Mouse (Mus musculus): ENCODE data around the gene 1700001J03Rik. TPM values are rescaled to one million over a fixed set of nuclear protein-coding genes. Genes with fewer than 3 reads are reported as not detected.
A peak's percentile ranks its signal among the peaks of the same experiment; 100 is the strongest.
"Not testable (repeated sequence)": the region's sequence is repeated elsewhere in the genome, so short reads cannot be mapped to it uniquely, and the experiment has no call there.

The 1700001J03Rik gene
- polyA plus RNA-seq (2014; fragmentation: Nextera tagmentation; extraction: Ambion mirVana) = not detected in 2 replicates

DNA sequence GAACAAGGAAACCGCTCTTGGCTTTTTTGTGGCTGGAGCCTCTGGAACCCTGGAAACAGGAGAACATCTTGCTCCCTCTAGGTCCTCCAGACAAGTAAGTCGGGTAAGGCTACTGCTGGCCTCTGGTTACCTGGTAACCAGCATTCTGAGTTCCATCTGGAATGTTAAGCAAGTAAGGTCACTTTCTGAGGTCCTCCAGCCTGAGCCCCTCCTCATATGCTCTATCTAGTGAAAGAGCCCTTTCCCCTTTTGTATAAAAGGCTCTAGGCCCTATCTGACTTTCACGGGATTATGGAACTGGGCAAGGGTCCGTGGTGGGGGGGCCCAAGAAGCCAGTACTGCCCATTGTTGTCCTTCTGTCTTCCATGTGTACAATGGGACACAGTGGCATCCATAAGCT, at the start of gene 1700001J03Rik:
Gene 1700001J03Rik, minus strand, starts transcription at position 101 of the 400 bp plus-strand sequence.
- H3K36me3 ChIP-seq (ENCODE audit: control insufficient read depth, insufficient read depth, low read length) = not testable (repeated sequence)

GRCm38 (mm10) chr5:146234336-146234735, 49.2 kb upstream of the 1700001J03Rik start:
- H3K9me3 ChIP-seq (ENCODE audit: control insufficient read depth, low read length) = no peaks in the 10 kb centered on the region
- H3K4me3 ChIP-seq (ENCODE audit: low read depth, low read length) = no peak overlapping the region
- no peak overlapping the region for H3K9ac ChIP-seq (ENCODE audit: low read depth, low read length)
- peak; percentile 48 for ATAC-seq (replicated peaks; ENCODE audit: low FRiP score)
- peak overlapping the region; percentile 39; the same call in 1 of the 2 replicates for H3K27ac ChIP-seq (ENCODE audit: low read depth, low read length)
- peaks cover 29% of the 10 kb centered on the region for H3K4me1 ChIP-seq (replicated peaks; ENCODE audit: control insufficient read depth, insufficient read depth, low read length)
- no peaks in the 10 kb centered on the region; the same call in 1 of the 2 replicates for H3K36me3 ChIP-seq (ENCODE audit: control insufficient read depth, insufficient read depth, low read length)
- no peaks in the 10 kb centered on the region for H3K27me3 ChIP-seq (replicated peaks; ENCODE audit: control insufficient read depth, insufficient read depth, low read length)
- WGBS = 67% methylated on average over 1 of the region's 1 CpGs
- no peak for DNase-seq (ENCODE audit: low spot score)
- H3K4me2 ChIP-seq = peak overlapping the region; percentile 57

More for the DNA sequence above, at the start of gene 1700001J03Rik:
- not testable (repeated sequence) for H3K27me3 ChIP-seq (replicated peaks; ENCODE audit: control insufficient read depth, insufficient read depth, low read length); H3K4me1 ChIP-seq (replicated peaks; ENCODE audit: control insufficient read depth, insufficient read depth, low read length); H3K27ac ChIP-seq (ENCODE audit: low read depth, low read length); H3K9me3 ChIP-seq (ENCODE audit: control insufficient read depth, low read length); ATAC-seq (replicated peaks; ENCODE audit: low FRiP score); H3K4me3 ChIP-seq (ENCODE audit: low read depth, low read length); DNase-seq (ENCODE audit: low spot score); H3K4me2 ChIP-seq; H3K9ac ChIP-seq (ENCODE audit: low read depth, low read length)
- WGBS = 74% methylated on average over 4 of the region's 4 CpGs

- Histone ChIP-seq H3K27me3 (replicated peaks; ENCODE audit: control insufficient read depth, insufficient read depth, low read length) (no peaks in the 10 kb centered on the region), H3K9ac (ENCODE audit: low read depth, low read length) (peak overlapping the region; percentile 41; the same call in 1 of the 2 replicates), H3K4me2 (peak overlapping the region; percentile 77), H3K9me3 (ENCODE audit: control insufficient read depth, low read length) (no peaks in the 10 kb centered on the region), H3K36me3 (ENCODE audit: control insufficient read depth, insufficient read depth, low read length) (no peaks in the 10 kb centered on the region; the same call in 1 of the 2 replicates), H3K4me1 (replicated peaks; ENCODE audit: control insufficient read depth, insufficient read depth, low read length) (peaks cover 29% of the 10 kb centered on the region), H3K4me3 (ENCODE audit: low read depth, low read length) (peak overlapping the region; percentile 81), H3K27ac (ENCODE audit: low read depth, low read length) (no peak overlapping the region)
- ATAC-seq (replicated peaks; ENCODE audit: low FRiP score) (no peak), DNase-seq (ENCODE audit: low spot score) (no peak)
- WGBS = 68% methylated on average over 11 of the region's 11 CpGs
Observed at GRCm38 (mm10) chr5:146232816-146233215, 47.7 kb upstream of the 1700001J03Rik start.

DNA sequence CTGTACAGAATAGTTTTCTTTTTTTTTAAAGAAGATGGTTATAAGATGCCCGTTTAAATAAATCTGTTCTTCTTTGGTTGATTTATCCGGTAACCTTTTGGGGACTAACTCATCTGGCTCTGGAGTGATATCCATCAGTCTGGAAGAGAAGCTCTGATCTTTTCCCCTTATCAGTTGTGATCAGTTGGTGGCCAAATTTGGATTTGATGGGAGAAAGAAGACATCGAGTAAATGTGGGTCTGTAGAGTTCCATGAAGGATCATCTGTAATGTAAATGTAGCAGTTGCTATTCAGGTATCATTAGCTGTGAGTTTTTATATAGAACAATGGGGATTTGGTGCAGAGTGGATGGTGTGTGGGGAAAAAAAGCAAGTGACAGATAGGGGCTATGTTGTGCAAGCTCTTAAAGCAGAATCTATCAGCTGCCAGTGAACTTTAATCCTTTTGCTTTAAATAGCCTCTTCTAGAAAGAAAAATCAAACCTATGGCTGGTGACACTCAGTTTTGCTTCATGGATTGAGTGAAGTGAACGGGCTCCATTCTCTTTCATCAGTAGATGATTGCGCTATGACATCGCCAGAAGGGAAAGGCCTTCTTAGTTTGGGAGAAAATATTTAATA, 47.1 kb upstream of the 1700001J03Rik start:
- H3K27me3 ChIP-seq (replicated peaks; ENCODE audit: control insufficient read depth, insufficient read depth, low read length) = no peaks in the 10 kb centered on the region
- no peak overlapping the region for H3K27ac ChIP-seq (ENCODE audit: low read depth, low read length)
- H3K9me3 ChIP-seq (ENCODE audit: control insufficient read depth, low read length) = no peaks in the 10 kb centered on the region
- no peak for ATAC-seq (replicated peaks; ENCODE audit: low FRiP score)
- H3K4me2 ChIP-seq = peak overlapping the region; percentile 77
- DNase-seq (ENCODE audit: low spot score) = no peak
- peak overlapping the region; percentile 79 for H3K9ac ChIP-seq (ENCODE audit: low read depth, low read length)
- WGBS = 35% methylated on average over 6 of the region's 6 CpGs
- peaks cover 26% of the 10 kb centered on the region for H3K4me1 ChIP-seq (replicated peaks; ENCODE audit: control insufficient read depth, insufficient read depth, low read length)
- peak overlapping the region; percentile 81 for H3K4me3 ChIP-seq (ENCODE audit: low read depth, low read length)
- H3K36me3 ChIP-seq (ENCODE audit: control insufficient read depth, insufficient read depth, low read length) = no peaks in the 10 kb centered on the region; the same call in 1 of the 2 replicates

- H3K4me2 ChIP-seq = peak overlapping the region; percentile 77
- no peaks in the 10 kb centered on the region for H3K9me3 ChIP-seq (ENCODE audit: control insufficient read depth, low read length)
- H3K27ac ChIP-seq (ENCODE audit: low read depth, low read length) = peak overlapping the region; percentile 97
- no peaks in the 10 kb centered on the region; the same call in 1 of the 2 replicates for H3K36me3 ChIP-seq (ENCODE audit: control insufficient read depth, insufficient read depth, low read length)
- ATAC-seq (replicated peaks; ENCODE audit: low FRiP score) (peak; percentile 16; the same call in 1 of the 2 replicates), DNase-seq (ENCODE audit: low spot score) (peak; percentile 70)
- no peaks in the 10 kb centered on the region for H3K27me3 ChIP-seq (replicated peaks; ENCODE audit: control insufficient read depth, insufficient read depth, low read length)
- under 1% methylated on average over 19 of the region's 19 CpGs for WGBS
- H3K4me3 ChIP-seq (ENCODE audit: low read depth, low read length) = peak overlapping the region; percentile 81
- H3K9ac ChIP-seq (ENCODE audit: low read depth, low read length) = peak overlapping the region; percentile 79
- peaks cover 23% of the 10 kb centered on the region for H3K4me1 ChIP-seq (replicated peaks; ENCODE audit: control insufficient read depth, insufficient read depth, low read length)
Observed at GRCm38 (mm10) chr5:146231655-146231996, 46.5 kb upstream of the 1700001J03Rik start.

DNA sequence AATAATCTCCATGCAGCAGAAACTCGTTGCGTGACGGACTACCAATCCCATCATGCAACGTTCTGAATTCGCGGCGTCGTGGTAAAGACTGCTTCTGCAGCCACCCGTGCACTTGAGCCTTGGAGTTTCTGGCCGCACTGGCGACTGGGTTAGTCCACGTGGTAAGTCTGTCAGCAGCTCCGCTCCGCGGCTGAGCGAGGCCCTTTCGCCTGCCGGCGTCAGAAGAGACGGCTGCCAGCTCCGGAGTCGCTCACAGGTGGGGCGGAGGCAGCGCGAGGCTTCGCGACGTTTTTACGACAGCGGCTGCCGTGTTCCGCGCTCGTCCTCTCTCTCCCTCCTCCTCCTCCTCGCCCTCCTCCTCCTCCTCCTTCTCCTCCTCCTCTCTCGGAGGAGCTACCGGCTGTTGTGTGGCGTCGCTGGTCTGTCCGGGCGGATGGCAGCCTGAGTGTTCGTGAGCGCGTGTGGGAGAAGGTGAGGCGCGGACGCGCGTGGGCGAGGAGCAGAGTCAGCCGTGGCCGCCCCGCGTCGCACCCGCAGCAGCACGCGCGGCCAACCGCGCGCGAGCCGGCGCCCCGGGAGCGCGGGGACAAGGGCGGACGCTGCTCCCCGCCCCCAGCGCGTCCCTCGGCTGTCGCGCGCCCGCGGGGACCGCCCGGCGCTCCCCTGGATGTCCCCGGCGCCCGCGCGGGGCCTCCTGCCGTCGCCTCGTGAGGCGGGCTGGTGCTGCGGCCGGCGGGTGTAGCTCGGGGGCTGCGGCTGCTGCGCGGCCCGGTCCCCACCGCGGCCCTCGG, 46.0 kb upstream of the 1700001J03Rik start, which contains the start of gene Cdk8:
Gene Cdk8, plus strand, starts transcription at position 367 of the 791 bp plus-strand sequence.
- peak within 1 kb of the TSS; percentile 97 for H3K27ac ChIP-seq (ENCODE audit: low read depth, low read length)
- H3K9me3 ChIP-seq (ENCODE audit: control insufficient read depth, low read length) = no peaks in the 10 kb centered on the region
- H3K4me2 ChIP-seq = peak within 1 kb of the TSS; percentile 77
- WGBS = under 1% methylated on average over 85 of the region's 102 CpGs
- H3K27me3 ChIP-seq (replicated peaks; ENCODE audit: control insufficient read depth, insufficient read depth, low read length) = no peaks in the 10 kb centered on the region
- peak; percentile 93 for DNase-seq (ENCODE audit: low spot score)
- peaks cover 23% of the 10 kb centered on the region for H3K4me1 ChIP-seq (replicated peaks; ENCODE audit: control insufficient read depth, insufficient read depth, low read length)
- peak; percentile 82 for ATAC-seq (replicated peaks; ENCODE audit: low FRiP score)
- peak within 1 kb of the TSS; percentile 81 for H3K4me3 ChIP-seq (ENCODE audit: low read depth, low read length)
- H3K36me3 ChIP-seq (ENCODE audit: control insufficient read depth, insufficient read depth, low read length) = no peaks in the 10 kb centered on the region; the same call in 1 of the 2 replicates
- peak within 1 kb of the TSS; percentile 79 for H3K9ac ChIP-seq (ENCODE audit: low read depth, low read length)

- H3K4me2 ChIP-seq = peak overlapping the region; percentile 77
- peak overlapping the region; percentile 81 for H3K4me3 ChIP-seq (ENCODE audit: low read depth, low read length)
- no peaks in the 10 kb centered on the region for H3K9me3 ChIP-seq (ENCODE audit: control insufficient read depth, low read length)
- H3K27me3 ChIP-seq (replicated peaks; ENCODE audit: control insufficient read depth, insufficient read depth, low read length) = no peaks in the 10 kb centered on the region
- 59% methylated on average over 16 of the region's 17 CpGs for WGBS
- H3K9ac ChIP-seq (ENCODE audit: low read depth, low read length) = peak overlapping the region; percentile 79
- H3K36me3 ChIP-seq (ENCODE audit: control insufficient read depth, insufficient read depth, low read length) = no peaks in the 10 kb centered on the region
- ATAC-seq (replicated peaks; ENCODE audit: low FRiP score) (no peak), DNase-seq (ENCODE audit: low spot score) (no peak)
- peak overlapping the region; percentile 97 for H3K27ac ChIP-seq (ENCODE audit: low read depth, low read length)
- H3K4me1 ChIP-seq (replicated peaks; ENCODE audit: control insufficient read depth, insufficient read depth, low read length) = peaks cover 15% of the 10 kb centered on the region
Observed at GRCm38 (mm10) chr5:146229869-146230650, 45.0 kb upstream of the 1700001J03Rik start.

- Histone ChIP-seq H3K9ac (ENCODE audit: low read depth, low read length) (no peak overlapping the region), H3K4me1 (replicated peaks; ENCODE audit: control insufficient read depth, insufficient read depth, low read length) (peaks cover 2% of the 10 kb centered on the region; the same call in 1 of the 2 replicates), H3K36me3 (ENCODE audit: control insufficient read depth, insufficient read depth, low read length) (no peaks in the 10 kb centered on the region), H3K27ac (ENCODE audit: low read depth, low read length) (no peak overlapping the region), H3K4me2 (no peak overlapping the region), H3K9me3 (ENCODE audit: control insufficient read depth, low read length) (no peaks in the 10 kb centered on the region), H3K4me3 (ENCODE audit: low read depth, low read length) (no peak overlapping the region), H3K27me3 (replicated peaks; ENCODE audit: control insufficient read depth, insufficient read depth, low read length) (no peaks in the 10 kb centered on the region)
- DNase-seq (ENCODE audit: low spot score) = no peak
- 84% methylated on average over 8 of the region's 8 CpGs for WGBS
- ATAC-seq (replicated peaks; ENCODE audit: low FRiP score) = no peak
Observed at GRCm38 (mm10) chr5:146227496-146227895, 42.4 kb upstream of the 1700001J03Rik start.
